Mouse (Mus musculus) left cerebral cortex, postnatal 10 days (tissue): ENCODE measurements around the gene Necab2. TPM values are rescaled to one million over a fixed set of nuclear protein-coding genes. Genes with fewer than 3 reads are reported as not detected.
A peak's percentile ranks its signal among the peaks of the same experiment; 100 is the strongest.

ENCODE experiments used
- DNase-seq, 2 experiments: peaks; one replicate each; pipeline ENCODE4 v3.0.0; 2021 to 2022; ENCODE audit warnings: low spot score in 2 of 2, mixed read lengths in 1 of 2; ENCODE audit errors: extremely low spot score in 1 of 2
- intact Hi-C: fragments of 180-260 bp; cut with DNase I; formaldehyde crosslinking; loops from one replicate; pipeline ENCODE4 v1.15.1; 2025
- total RNA-seq, 2 experiments: library from RNA; stranded (reverse); gene quantifications; 2 replicates each; pipeline ENCODE4 v1.2.3; 2021

The Necab2 gene
- total RNA-seq: 10 to 100 TPM; 51.6 to 63.6 TPM

DNA sequence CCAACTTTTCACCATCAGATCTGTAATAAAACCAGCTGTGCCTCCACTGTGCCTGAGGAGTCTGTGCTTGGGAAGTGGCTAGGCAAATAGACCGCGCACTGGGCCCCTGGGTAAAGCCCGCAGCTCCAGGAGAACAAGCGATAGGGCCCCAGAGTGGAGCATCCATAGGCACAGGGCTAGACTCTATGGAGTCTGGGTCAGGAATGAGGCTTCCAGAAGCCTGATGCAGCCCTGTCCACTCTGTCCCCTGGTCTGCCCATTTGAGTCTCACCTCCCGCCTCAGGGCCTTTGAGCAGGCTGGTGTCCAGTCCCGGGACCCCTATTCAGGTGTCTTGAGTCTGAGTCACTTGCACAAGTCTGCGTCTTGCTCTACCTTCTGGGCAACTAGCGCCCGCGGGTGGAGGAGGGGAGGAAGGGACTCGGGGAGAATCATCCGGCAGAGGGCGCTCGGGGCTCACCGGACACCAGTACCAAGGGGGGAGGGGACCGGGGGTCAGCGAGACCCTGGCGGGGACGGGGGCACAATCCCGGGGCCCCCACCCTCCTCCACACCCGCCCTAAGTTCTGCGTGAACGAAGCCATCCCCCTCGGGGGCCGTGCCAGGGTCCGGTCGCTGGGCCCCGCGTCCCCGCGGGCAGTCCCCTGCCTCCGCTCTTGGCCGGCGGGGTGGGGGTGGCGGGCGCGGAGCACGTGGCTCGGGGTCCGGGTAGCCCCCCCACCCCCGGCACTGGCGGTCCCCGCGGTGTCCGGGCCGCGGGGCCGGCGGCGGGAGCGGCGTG, at the start of gene Necab2:
Gene Necab2, plus strand, starts transcription at position 509 of the 779 bp plus-strand sequence.
- peak; percentile 84 to 93 for DNase-seq
- intact Hi-C loops: loop anchor here (10.0 kb wide), 1 partner anchor 328 kb away; the partner anchor contains the start of gene Tldc1

DNA sequence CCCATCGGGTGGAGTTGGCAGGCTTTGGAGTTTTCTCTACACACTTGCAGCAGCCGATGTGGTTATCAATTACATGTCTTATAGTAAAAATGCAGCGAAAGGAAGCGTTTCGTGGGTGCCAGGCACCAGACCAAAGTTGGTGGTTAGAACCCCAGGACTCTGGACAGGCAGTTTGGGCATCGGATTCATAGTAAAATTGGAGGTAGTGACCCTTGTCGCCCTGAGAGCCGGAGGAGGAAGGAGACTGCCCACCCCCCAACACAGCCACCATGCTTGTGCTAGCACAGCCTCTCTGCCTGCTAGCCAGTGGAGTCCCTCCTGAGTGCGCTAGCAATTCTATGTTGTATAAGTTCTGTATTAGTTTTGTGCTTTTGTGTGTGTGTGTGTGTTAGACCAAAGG, 48.0 kb upstream of the Necab2 start:
- DNase-seq: no peak
- intact Hi-C loops: no loop called here

DNA sequence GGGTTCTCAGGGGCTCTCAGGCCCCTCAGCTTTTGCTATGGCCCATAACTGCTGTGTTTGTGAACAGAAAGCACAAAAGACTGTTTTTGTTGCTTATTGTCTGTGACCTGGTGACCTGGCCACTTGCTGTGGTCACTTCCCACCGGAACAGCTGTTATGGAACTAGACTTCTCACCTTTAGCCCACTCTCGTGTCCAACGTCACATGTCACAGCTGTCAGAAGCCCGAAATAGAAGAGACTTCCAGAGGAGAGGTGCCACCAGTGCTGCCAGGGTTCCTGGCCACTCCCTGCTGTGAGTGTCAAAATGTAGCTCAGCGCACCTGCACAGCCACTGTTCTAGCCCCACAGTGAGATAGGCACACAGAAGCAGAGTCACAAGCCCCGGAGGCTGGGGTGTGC, 47.3 kb upstream of the Necab2 start:
- intact Hi-C loops: no loop called here
- no peak for DNase-seq

DNA sequence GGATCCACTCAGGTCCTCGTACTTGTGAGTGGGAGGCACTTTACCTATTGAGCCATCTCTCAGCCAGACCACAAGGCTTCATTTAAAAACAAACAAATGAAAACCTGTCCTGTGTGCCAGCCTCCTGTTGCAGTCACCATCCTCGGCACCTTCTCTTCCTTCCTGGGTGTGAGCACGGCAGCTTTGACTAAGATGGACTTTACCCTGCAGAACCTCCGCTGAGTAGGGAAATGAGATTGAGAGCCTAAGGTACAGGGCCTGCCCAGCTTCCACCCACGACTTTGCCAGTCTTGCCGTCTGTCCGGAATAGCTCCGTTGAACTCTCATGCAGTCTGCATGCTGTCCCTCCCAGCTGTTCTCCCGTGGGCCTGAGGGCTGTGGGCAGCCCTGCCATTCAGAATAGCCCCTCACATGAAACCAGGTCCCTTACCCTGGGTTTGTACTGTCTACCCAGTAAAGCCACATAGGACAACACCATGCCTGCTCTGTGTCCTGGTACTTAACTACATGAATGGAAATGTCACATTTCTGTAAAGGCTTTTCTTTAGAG, 46.3 kb upstream of the Necab2 start:
- intact Hi-C loops: no loop called here
- DNase-seq: no peak

DNA sequence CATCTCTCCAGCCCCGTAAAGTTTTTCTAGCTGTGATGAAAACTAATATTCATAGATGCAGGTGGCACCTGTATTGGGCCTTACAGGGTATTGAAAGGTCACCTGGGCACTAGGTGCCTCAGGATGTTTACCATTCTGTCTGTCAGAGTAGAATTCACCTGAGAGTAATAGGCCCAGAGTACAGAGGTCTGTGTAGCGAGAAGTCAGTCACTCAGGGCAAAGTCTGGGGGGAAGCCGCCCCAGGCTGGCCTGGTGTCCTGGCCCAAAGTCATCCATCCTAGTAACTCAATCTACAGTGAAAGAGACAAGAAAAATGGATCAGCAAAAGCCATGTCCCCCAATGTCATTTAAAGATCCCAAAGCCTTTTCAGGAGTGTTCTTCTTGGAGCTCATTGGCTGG, 45.6 kb upstream of the Necab2 start:
- intact Hi-C loops: no loop called here
- no peak for DNase-seq

DNA sequence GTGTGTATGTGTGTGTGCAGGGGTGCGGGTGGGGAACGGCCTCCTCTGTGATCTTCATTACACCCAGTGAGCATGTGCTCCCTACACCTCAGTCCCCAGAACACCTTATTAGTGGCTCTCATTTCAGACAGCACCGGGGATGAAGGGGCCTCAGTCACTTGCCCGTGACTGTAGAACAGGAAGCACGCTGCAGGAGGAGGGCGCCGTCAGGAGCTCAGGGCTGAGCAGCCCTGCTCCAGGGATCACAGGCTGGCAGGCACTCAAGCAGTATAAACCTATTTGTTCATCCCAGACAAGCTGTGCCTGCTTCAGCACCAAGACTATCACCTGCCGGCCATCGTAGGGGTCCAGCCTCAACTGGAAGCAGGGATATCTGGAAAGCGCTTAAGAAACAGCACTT, 42.6 kb upstream of the Necab2 start:
- intact Hi-C loops: no loop called here

DNA sequence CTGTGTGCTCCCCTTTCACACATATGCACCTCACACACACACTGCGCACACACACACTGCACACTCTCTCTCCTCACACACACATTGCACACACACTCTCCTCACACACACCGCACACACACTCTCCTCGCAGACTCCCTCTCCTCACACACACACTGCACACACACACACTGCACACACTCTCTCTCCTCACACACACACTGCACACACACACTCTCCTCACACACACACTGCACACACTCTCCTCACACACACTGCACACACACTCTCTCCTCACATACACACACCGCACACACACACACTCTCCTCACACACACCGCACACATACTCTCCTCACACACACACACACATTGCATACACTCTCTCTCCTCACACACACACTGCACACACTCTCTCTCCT, 41.9 kb upstream of the Necab2 start:
- no peak for DNase-seq
- intact Hi-C loops: no loop called here

More for the DNA sequence above, 42.6 kb upstream of the Necab2 start:
- no peak for DNase-seq

DNA sequence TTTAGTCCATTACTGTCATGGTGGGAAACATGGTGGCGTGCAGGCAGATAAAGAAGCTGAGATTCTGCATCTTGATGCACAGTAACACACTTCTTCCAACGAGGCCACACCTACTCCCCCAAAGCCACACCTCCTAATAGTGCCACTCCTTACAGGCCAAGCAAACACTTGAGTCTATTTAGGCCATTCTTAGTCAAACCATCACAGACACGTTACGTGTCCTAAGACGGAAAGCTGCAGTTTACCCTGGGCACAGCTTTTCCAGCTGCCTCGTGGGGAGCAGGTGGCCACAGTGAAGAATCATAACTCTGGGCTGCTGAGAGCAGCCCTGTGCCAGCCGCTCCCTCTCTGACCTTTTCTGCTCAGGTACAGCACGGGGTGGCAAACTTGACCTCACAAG, 38.2 kb upstream of the Necab2 start:
- intact Hi-C loops: no loop called here
- DNase-seq: no peak

DNA sequence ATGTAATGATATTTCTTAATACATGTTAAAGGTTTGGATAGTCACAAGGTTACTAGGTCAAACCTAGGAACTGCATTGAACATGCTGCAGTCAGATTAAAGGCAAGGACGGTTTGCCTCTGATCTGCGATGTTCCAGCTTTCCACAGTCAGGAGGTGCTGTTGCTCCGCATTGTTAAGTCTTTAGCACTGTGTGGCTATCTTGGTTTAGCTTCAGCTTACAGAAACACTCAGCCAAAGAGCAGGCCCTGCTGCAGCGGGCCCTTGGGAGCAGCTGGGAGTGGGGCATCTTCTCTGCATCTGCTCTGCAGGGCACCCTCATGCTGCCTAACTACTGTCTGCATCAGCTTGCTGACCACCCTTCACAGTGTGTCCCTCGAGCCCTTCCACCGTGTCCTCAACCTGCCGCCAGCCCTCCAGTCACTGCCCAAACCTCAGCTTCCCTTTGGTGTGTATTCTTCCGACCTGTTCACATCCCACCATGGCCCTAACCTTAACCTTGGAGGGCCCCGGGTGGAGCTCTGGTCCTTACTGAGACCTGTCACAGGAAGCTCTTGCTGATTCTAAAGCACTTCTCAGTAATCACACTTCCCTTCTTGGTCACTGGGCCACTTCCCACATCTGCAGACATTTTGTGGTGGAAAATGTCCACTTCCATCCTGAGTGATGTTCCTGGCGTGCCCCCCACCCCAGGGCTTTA, 34.3 kb upstream of the Necab2 start:
- intact Hi-C loops: no loop called here
- DNase-seq: no peak

DNA sequence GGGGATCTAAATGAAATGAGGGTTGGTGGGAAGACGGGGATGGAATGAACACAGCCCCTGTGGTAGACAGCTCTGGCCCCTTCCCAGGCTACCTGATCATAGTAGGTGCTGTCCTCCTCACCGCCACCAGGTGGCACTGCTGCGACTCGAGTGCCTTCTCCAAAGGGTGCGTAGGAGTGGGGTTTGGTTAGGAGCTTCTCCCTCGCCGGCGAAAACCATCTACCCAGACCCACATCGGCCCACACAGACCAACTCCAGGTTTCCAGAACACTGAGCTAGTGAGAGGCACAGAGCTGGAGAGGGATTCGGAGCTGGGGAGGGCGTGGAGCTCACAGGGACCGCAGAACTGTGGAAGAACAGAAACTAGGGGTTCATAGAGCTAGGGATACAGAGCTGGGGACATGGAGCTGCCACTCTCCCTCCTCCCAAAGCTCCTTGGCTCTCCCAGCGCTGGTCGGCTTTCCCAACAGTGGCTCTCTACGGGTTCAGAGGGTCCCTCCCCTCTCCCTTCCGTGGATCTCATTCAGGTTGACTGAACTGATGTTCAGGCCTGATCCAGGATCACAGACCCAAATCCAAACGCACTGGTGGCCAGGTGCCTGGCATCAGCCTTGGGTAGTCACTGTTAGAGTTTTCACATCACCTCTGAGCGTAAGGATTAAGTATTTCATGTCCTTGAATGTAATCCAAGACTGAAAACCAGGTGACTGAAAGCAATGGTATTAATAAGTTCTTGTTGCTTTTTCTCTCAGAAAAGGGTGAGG, 33.6 kb upstream of the Necab2 start:
- DNase-seq: peak; percentile 59 to 81
- intact Hi-C loops: no loop called here

DNA sequence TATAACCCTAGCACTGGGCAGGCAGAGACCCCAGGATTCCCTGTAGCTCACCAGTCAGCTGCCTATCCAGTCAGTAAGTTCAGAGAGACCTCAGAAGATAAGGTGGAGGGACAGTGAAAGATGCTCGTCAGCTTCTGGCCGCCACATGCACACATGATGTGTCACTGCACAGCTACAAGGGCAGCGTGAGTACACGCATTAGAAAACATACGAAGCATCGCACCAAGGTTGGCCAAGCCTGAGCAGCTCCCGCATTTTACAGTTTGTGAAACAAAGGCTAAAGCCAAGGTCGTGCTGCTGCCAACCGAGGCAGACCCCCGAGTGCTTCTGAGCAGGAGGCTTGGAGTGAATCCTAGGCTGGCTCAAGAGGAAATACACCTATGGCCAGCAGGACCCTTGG, 32.9 kb upstream of the Necab2 start:
- intact Hi-C loops: no loop called here
- no peak for DNase-seq

DNA sequence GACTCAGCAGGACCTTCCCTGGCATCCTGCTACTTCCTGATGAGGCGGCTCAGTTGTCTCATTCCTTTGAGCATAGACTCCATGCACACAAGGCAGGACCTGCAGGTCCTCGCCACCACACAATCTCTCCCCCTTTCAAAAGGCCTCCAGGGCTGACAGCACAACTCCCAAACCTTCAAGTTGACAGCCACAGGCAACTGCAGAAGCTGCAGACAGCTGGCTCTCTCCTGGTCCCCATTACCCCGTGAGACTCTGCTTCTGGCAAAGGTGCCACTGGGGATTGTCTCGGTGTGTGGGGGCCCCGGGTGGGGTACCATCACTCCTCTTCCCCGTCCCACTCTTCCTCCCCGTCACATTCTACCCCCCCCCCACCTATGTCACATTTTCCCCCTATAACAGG, 26.2 kb upstream of the Necab2 start:
- intact Hi-C loops: no loop called here
- DNase-seq: no peak

DNA sequence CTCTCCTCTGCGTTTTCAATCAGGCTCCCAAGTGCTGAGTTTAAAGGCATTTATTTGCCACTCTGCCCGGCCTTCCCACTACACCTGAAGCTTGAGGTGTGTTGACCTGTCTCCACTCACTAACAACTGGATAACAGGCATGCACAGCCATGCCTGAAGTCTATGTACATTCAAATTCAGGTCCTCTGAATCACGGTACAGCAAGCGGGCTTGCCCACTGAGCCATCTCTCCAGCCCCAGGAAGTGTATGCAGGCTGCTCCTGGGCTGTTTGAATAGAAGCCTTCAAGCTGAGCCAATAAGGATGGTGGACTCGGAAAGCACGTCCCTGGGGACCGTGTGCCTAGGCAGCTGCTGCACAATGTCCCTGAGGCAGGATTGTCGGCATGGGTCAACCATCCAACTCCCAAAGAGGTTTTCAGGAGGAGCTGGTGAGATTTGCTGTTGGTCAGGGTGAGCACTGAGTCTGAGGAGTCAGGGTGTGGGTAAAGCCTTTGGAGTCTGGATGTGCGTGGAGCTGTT, 24.9 kb upstream of the Necab2 start:
- DNase-seq: no peak
- intact Hi-C loops: no loop called here

DNA sequence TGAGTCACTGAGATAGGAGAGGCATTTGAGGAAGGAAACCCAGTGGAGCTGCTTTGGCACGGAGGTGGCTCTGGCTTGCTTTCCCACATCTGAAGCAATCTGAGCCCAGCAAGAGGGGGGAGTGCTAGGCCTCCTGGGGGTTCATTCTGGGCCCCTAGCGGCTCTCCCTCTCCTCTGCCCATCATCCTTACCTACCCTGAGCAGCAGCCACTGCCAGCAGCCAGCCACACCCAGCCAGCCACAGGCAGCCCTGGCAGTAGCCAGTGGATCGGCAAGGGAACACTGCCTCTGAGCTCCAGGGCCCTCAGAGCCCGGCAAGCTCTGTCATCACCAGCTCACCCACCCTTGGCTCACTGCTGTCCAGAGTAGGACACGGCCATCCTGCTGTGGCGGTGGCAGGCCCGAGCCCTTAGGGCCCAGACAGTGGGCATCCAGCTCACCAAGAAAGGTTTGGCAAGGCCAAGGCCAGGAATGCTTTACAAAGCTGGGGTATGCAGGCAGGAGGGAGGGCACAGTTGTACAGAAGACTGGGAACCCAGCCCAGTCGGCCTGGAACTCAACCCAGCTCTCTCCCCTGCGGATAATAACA, 24.3 kb upstream of the Necab2 start:
- intact Hi-C loops: no loop called here
- no peak for DNase-seq

DNA sequence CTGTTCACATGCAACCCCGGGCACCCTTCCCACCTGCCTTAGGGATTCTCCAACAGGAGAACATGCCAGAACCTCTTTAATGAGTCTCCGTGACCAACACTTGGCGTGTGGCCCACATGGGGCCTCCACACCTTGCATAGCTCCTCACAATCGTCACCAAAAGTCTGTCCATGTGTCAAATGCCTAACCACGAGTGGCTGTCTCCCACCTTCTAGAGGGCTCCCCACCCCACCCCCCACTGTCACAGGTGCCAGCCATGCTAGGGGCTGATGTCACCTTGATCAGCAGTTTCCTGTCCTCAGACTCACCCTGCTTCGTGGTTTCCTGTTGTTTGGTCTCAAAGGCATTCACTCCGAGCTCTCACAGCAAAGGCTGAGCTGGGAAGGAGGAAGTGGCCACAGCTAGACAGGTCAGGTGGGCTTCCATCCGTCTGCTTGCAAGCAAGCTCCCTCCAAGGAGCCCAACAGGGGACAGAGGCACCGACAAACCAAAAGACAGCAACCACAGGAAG, 22.8 kb upstream of the Necab2 start:
- intact Hi-C loops: no loop called here
- DNase-seq: peak in 1 of 2 experiments; percentile 80

DNA sequence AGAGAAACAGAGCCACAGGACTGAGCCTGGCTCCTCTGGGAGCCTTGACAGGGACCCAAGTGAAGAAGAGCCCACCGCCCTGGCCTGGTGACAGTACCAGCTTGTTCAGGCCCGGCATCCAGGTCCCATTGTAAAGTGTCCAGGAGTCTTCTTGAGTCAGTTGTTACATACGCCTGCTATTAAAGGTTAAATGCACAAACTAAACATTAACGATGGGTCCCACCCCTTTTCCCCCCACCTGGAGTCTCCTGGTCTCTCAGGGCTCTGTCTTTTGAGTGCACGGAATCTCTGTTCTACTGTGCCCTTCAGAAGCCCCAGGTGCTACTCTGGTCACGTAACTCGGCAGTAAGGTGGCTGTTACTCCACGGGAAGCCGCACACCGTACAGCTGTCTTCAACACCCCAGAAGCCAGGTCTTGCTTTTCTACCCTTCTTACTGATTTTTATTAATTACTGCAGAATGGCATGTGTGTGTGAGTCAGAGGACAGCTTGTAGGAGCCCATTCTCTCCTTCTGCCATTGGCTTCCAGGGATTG, 22.3 kb upstream of the Necab2 start:
- no peak for DNase-seq
- intact Hi-C loops: no loop called here

DNA sequence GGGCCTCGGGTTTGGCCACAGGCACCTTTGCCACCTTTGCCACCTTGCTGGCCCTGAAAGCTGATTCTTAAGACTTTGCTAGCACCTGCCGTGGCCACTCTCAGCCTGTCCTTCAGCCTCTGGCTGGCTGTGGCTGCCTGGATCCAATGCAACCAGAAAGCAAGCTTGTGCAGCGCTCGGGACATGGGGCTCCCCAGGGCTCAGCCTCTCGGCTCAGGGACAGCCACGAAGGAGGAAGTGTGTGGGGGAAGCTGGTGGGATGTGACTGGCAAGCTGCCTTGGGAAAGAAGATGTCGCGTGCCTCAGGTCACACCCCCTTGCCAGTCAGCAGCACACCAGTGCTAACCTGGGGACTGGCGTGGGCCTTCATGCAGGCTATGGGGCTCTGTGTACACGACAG, 21.8 kb upstream of the Necab2 start:
- intact Hi-C loops: no loop called here

DNA sequence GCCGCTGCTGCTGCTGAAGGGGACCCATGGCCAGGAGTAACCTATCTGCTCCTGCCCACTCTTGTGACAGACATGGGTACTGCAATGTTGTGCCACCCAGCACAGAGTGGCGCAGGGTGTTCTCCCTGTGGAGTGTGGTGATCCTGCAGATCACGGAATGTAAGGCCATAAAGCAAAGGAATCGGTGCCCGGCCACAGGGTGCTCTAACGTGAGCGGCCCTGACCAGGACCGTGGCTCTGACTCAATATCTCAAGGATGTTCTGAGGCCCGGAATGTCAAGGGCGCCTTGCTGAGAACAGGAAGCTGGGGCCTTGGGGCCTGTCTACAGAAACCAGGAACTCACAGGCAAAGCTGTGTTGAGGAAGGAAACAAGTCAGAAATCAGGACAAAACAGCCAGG, 21.0 kb upstream of the Necab2 start:
- DNase-seq: peak in 1 of 2 experiments; percentile 73
- intact Hi-C loops: no loop called here

More for the DNA sequence above, 21.8 kb upstream of the Necab2 start:
- DNase-seq: peak in 1 of 2 experiments; percentile 63
